Mouse (Mus musculus): ENCODE measurements around the gene Foxc1.

The Foxc1 gene

DNA sequence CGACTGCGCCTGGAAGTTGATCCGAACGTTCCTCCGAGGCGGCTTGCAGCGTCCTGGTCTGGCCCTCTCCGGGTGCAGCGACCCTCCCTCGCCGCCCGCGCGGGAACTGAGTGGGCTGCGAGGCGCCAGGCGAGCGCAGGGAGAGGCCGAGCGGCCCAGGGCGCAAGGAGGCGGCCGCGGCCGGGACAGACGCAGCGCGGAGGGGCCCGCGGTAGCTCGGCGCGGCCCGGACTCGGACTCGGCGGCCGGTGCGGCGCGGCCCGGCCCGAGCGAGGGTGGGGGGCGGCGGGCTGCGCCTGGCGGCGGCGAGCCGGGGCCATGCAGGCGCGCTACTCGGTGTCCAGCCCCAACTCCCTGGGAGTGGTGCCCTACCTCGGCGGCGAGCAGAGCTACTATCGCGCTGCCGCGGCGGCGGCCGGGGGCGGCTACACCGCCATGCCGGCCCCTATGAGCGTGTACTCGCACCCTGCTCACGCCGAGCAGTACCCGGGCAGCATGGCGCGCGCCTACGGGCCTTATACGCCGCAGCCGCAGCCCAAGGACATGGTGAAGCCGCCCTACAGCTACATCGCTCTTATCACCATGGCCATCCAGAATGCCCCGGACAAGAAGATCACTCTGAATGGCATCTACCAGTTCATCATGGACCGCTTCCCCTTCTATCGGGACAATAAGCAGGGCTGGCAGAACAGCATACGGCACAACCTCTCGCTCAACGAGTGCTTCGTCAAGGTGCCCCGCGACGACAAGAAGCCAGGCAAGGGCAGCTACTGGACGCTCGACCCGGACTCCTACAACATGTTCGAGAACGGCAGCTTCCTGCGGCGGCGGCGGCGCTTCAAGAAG is 680 bp downstream of the Foxc1 start:
- no peak for DNase-seq (ENCODE audit: low read depth)

DNA sequence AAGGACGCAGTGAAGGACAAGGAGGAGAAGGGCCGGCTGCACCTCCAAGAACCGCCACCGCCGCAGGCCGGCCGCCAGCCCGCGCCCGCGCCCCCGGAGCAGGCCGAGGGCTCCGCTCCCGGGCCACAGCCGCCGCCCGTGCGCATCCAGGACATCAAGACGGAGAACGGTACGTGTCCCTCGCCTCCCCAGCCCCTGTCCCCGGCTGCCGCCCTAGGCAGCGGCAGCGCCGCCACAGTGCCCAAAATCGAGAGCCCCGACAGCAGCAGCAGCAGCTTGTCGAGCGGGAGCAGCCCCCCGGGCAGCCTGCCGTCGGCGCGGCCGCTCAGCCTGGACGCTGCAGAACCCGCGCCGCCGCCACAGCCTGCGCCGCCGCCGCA is 1.3 kb downstream of the Foxc1 start:
- no peak for DNase-seq (ENCODE audit: low read depth)

DNA sequence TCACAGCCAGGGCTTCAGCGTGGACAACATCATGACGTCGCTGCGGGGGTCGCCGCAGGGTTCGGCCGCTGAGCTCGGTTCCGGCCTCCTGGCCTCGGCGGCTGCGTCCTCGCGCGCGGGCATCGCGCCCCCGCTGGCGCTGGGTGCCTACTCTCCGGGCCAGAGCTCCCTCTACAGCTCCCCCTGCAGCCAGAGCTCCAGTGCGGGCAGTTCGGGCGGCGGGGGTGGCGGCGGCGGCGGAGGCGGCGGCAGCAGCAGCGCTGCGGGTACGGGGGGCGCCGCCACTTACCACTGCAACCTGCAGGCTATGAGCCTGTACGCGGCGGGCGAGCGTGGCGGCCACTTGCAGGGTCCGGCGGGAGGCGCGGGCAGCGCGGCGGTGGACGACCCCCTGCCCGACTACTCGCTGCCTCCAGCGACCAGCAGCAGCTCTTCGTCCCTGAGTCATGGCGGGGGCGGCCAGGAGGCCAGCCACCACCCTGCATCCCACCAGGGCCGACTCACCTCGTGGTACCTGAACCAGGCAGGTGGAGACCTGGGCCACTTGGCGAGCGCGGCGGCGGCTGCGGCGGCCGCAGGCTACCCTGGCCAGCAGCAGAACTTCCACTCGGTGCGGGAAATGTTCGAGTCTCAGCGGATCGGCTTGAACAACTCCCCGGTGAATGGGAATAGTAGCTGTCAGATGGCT is 1.8 kb downstream of the Foxc1 start:
- DNase-seq (ENCODE audit: low read depth): no peak

DNA sequence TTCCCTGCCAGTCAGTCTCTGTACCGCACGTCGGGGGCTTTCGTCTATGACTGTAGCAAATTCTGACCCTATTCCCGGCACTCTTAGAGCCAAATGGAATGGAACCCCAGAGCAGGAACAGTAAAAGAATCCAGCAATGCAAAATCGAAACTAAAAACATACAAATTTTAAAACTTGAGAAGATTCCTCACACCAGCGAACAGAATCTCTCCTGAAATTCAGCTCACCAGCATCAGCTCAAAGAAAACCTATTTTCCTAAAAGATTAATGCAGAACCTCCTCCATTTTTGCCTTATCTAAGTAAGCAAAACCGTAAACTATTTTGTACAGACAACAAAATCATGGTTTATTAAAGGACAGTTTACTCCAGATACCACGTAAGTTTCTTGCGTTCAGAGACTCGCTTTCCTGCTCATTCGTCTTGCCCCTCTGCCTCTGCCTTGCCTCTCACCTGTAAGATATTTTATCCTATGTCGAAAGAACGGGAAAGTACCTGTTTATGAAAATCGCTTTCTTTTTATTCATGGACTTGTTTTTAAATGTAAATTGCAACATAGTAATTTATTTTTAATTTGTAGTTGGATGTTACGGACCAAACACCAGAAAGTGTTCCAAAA is 2.5 kb downstream of the Foxc1 start:
- DNase-seq (ENCODE audit: low read depth): no peak

DNA sequence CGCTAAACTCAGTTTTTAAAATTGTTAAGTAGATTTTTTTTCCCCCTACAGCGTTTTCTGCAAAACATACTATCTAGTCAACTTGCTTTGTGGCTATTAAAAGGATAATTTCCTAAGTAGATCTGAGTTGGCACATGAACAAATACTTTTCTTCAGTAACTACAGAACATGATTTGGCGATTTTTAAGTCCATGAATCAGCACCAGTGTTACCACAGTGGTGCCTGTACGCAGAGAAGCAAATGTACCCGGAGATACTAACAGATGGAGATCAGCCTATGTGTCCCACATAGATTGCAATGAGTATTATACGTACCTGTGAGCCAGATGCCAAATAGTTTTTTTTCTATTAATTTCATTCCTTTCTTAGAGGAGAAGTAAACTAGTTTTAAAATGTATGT is 3.3 kb downstream of the Foxc1 start:
- no peak for DNase-seq (ENCODE audit: low read depth)

DNA sequence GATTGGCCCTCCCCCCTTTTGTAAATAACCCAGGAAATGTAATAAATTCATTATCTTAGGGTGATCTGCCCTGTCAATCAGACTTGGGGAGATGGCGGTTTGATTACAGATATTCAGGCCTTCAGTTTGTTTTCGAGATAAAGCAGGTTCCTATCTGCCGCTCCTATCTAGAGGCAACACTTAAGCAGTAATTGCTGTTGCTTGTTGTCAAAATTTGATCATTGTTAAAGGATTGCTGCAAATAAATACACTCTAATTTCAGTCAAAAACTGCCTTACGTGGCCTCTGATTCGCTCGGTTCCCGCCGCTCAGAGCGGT is 3.9 kb downstream of the Foxc1 start:
- no peak for DNase-seq (ENCODE audit: low read depth)

DNA sequence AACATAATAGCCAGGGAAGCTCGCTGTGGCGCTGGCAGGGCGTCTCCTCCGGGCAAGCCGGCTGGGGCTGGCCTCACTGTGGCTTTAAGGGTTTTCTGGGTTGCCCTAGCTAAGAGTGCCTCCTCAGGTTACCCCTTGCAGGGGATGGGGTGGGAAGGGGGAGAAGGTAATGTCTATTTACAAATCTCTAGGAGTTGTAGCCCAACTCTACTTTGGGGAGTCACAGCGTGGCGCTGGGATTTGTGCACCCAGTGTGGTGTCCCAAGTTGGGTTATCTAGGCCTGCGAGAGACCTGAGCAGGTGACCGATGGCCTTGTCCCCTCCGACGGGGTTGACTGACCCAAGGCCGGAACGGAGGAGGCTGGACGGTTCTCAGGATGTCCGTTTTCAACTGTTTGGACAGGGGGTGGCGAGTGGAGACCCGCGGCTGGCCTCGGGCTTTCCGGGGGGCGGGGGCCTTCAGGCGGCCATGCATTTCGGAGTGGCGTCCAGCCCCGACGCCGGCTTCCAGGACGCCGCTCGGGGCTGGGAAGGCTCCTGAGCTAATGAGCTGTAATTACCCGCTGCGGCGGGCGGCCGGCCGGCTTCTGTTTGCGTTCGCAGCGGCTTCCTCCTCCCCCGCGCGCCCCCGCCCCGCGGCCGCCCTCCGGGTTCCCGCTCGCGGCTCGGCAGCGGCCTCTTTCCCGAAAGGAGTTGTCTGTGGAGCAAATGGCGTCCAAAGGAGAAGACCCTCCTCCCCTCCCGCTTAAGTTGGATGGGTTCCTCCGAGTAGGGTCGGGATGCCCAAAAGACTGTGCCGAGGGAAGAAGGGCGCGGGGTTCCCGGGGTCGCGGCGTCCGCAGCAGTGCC is 4.5 kb downstream of the Foxc1 start:
- no peak for DNase-seq (ENCODE audit: low read depth)

DNA sequence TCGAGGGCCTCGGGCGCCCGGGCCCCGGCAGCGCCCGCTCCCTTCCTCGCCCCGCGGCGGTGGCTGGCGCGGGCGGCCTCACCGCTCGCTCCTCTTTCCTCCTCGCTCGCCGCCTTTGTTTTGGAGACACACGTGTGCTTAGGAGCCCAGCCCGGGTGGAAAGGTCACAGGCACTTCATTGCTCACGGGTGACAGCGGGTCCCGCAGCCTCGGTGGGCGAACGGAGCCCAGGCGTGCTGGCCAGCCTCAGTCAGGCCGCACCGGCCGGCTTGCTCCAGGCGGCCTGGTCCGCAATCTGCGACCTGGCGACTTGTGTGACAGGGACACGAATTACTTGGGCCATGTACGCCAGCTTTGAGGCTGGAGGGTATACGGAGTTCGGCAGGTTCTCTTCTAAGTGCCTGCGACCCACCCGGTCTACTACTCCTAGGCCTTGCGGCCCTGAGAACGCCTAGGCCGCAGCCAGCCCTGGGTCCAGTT is 5.1 kb downstream of the Foxc1 start:
- no peak for DNase-seq (ENCODE audit: low read depth)

DNA sequence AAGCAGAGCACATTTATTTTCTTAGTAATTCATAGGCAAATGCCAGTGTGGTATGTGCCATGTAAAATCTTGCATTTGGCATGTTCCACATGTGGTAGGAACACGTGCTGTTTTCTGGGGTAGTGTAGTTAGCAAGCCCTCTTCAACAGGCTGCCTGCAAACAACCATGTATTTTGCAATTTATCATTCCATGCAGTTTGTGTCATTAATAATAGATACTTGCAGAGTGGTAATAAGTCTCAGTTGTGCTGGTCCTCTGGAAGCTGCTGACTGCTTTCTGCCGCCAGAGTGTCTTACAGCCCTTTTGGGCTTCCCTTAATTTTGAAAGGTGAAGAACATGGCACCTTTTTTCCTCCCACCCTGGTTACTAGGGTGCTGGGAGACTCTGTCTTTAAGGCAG is 6.3 kb downstream of the Foxc1 start:
- no peak for DNase-seq (ENCODE audit: low read depth)

DNA sequence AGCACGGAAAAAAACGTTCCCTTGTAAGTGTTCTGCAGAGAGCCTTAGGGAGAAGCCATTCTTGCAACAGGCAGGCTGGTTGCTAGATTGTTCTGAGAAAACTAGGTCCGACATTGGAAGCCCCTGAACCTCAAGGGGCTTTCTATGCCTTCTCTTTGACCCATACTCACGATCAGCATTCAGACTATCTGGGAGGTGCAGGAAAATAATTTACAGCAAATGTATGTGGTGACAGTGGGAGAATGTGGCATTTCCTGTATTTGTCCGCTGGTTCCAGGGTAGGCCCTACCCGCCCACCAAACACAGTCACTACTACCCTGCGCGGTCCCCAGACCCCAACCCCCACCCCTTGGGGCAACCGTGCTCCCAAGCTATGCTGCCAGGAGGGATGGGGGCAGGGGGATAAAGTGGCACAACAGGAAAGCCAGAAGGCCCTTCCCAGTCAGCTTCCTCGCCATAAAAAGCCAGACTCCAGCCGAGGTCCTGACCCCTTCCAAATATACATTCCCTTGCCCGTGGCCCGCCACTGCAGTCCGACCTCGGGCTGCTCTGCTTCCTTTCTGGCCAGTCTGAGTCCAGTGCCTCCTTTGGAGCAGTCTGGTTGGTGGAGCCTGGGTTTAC is 9.1 kb downstream of the Foxc1 start:
- DNase-seq (ENCODE audit: low read depth): no peak

DNA sequence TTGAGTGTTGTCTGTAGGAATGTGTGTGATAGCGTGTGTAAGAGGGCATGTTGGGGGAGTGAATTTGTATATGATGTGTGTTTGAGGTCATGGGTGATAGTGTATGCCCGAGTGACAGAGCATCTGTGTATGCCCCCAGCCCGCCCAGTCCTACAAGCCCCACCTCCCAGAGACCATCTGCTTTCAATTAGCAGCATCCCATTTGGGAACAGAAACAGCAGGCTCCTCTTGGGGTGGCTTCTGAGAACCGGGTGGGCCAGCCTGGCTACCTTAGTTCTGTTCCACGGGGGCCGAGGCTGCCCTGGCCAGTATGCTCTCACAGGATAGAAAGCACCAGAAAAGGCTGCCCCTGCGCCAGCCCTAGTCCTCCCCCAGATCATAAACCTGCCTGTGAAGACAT is 11.9 kb downstream of the Foxc1 start:
- DNase-seq (ENCODE audit: low read depth): no peak

DNA sequence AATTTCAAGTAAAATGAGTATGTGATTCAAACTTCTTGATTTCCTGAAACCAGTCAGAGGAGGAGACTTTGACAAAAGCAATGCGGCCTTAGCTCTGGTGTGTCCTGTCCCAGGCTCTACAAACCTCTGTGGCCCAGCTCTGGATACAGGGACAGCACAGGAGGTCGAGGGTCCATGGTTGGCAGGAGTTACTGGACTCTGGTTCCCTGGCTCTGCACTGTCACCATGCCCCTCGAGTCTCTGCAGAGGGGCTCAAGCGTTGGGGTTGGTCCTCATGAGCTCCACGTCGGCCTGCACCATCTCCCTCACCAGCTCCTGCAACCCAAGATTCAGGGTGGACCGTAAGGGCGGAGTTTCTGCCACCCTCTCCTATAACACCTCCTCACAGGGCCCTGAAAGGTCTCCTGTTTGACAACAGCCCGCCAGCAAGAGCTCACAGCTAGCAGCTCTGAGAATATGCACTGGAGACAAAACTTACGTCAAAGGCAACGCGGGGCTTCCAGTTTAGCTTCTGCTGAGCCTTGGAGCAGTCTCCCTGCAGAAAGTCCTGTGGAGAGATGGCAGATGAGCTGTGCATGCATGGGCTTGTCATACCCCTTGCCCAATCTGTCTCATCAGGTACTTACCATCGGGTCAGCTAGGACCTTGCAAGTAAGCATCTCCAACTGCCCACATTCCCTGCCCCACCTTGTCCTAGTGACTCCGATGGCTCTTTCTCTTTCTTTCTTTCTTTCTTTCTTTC is 13.4 kb downstream of the Foxc1 start:
- no peak for DNase-seq (ENCODE audit: low read depth)

DNA sequence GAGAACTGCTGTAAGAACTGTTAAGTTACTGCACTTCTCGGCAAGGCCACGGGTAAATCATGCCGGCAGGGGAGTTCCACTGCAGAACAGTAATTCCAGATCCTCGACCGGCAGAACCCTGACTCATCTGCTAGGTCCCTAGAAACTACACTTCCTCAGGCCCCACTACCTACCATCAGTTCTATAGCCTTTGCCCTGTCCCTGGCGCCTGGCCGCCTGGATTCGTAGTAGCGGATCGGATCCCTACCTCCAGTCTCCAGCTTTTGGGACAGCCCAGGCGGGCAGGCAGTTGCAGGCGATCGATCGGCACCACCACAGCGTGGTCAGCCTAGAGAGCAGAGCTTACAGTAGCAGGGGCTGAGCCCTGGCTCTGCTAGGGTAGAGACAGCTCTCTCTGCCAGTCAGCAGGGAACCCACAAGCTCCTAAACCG is 14.2 kb downstream of the Foxc1 start:
- DNase-seq (ENCODE audit: low read depth): no peak

DNA sequence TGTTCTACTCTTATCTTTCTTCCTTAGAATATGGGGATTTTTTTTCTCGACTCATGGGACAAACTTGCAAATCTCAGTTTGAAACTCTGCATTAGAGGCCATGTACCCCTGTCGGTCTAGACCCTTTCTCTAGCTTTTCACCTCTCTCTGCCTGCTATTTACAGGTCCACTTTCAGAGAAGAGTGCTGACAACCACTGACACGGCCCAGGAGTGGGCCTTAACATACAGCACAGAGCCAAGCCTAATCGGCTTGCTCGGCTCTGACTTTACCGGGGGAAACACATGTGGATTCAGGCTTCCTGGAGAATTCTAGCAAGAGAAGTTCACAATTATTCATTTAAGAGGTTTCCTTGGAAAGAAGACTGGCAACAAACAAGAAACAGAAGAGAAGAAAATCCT is 14.6 kb downstream of the Foxc1 start:
- no peak for DNase-seq (ENCODE audit: low read depth)

DNA sequence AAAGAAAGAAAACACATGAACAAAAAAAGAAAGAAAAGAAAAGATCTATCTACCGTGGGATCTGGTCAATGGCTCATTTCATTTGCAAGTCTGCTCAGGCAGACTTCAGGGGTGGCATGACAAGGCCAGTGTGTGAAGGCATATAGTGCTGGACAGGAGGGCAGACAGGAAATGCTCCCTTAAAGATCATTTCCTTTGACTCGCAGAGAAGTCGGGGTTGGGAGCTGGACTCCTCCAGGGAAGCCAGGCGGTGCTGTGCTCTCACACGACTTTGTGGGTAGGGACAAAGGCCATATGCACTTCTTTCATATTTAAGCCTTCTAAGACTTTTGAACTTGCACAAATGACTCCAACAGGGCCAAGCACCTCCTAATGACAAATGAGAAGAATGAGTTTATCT is 16.9 kb downstream of the Foxc1 start:
- no peak for DNase-seq (ENCODE audit: low read depth)

DNA sequence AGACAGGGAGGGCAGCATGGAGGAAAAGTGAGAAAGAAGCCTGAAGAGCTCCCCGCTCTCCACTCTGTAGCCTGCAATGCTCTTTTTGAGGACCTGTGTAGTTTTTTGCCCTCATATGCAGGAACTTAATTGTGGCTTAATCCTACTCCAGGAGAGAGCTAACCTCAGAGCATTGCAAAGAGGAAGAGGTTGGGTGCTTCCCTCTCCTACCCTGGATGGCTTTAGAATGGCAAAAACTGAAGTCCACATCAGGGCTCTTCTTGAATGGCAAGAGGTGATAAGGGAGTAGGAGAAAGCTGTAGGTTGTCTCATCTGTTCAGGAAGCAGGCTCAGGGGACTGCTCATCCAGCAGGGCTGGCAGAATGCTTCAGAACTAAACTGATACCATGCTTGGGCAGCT is 18.7 kb downstream of the Foxc1 start:
- no peak for DNase-seq (ENCODE audit: low read depth)

DNA sequence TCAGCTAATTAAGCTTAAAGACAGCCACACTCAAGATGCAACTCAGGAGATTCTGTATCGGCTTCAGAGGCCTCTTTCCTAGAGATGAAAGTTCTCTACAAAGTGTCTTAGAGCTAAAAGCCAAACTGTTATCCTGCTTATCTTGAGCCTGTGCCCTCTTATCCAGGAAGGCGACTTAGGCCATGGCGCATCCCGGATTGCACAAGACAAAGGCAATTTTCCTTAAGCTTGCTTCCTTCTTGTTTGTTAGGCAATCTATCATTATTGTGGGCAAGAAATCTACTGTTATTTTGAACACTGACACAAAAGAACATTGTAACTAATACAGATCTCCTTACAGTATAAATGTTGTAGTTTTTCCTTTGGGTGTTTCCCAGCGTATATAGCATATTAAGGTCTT is 20.7 kb downstream of the Foxc1 start:
- DNase-seq (ENCODE audit: low read depth): no peak

DNA sequence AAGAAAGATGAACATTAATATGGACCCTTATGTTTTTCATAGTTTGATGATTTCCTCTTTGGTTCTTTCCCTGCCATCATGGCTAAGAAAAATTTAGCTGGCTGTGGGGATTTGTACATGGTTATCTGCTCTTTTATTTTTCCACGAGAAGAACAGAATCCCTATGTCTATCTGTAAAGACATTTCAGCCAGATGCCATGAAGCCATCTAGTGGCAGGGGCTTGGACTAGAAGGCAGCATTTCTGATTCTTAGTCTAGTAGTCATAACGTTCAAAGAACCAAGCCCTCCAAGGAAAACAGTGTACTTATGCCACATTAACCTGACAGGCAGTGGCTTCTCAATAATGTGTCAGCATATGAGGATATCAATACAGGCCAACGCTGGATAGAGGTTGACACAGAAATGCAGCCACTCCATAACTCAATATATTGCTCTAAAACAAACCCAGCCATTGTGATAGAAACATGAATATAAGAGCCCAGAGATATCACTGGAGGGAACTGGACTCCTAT is 21.4 kb downstream of the Foxc1 start:
- no peak for DNase-seq (ENCODE audit: low read depth)

DNA sequence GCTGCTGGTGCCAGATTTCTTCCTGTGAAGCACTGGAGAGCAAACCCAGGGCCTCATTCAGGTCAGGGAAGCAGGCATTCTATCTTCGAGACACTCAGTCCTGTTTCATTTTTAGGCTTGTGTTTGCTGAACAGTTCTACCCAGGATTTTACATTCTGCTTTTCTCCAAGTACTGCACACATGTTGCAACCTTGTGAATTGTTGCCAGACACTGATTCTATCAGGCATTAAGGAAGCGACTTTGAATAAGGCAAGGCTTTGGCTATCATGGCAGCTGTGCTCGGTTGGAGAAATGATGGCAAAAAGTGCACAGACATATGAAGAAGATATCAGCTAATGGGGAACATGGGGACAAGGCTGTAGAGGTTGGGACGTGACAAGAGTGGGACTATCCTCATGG is 22.0 kb downstream of the Foxc1 start:
- DNase-seq (ENCODE audit: low read depth): no peak

DNA sequence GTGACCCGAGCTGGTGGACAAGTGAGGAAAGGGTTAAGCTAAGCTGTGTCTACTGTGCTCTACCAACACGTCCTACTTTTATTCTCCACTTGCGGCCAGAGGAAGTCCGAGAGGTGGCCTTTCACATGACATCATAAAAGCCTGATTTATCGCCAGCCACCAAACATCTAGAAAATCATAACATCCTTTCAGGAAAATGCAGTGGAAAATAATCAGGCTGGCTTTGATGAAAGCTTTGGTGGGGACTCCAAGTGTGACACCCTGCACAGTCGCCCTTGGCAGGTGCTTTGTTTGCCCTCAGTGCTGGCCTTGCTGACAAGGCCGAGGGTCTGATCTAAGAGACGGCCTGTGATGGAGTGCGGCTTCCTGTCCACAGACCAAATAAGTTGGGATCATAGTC is 23.9 kb downstream of the Foxc1 start:
- DNase-seq (ENCODE audit: low read depth): no peak

DNA sequence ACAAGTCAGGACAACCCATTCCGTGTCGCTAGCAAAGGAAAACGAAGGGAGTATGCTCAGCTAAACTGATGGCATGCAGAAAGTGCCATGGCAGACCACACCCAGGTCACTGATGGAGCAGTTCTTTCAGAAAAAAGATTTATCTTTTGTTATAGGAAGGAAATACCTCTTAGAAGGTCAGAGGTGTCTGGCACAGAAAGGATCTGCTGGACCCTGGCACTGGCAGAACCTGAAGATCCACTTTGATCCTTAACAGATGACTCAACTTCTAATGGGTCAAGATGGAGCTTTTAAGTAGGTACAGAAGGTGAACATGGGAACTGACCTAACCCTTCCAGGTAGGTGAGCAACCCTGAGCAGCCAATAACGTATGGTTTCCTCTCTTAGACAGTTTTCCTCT is 29.4 kb downstream of the Foxc1 start:
- no peak for DNase-seq (ENCODE audit: low read depth)

Data from naive thymus-derived CD4-positive, alpha-beta T cell, adult 2 months (primary cell).